Mouse (Mus musculus) heart, postnatal 0 days (tissue): ENCODE measurements around the gene Tmem30a. TPM values are rescaled to one million over a fixed set of nuclear protein-coding genes. Genes with fewer than 3 reads are reported as not detected.

ENCODE experiments used
- ATAC-seq: fragments of 200-750 bp; cut with Nextera tagmentation; 2 replicates; pipeline ENCODE4 v1.8.0; 2017; ENCODE audit warnings: low read depth, moderate number of reproducible peaks, moderate library complexity; ENCODE audit not compliant: insufficient read depth
- DNase-seq: peaks from one replicate; pipeline ENCODE4 v3.0.0-alpha.2; 2016; ENCODE audit warnings: low spot score
- H3K27ac ChIP-seq: fragments of 300-500 bp; sonication (generic); 2 replicates; pipeline ENCODE4 v1.5.1; 2014; ENCODE audit warnings: low read depth, mild to moderate bottlenecking
- H3K27me3 ChIP-seq: fragments of 300-500 bp; sonication (generic); 2 replicates; pipeline ENCODE4 v1.6.1; 2014; ENCODE audit warnings: low read length, mixed read lengths; ENCODE audit not compliant: control insufficient read depth, insufficient read depth
- H3K36me3 ChIP-seq: fragments of 300-500 bp; sonication (generic); replicated peaks from 2 replicates; pipeline ENCODE4 v1.6.1; 2014; ENCODE audit warnings: low read length, mixed read lengths; ENCODE audit not compliant: control insufficient read depth, insufficient read depth
- H3K4me1 ChIP-seq: fragments of 300-500 bp; sonication (generic); 2 replicates; pipeline ENCODE4 v1.6.1; 2014; ENCODE audit warnings: antibody characterized with exemption; ENCODE audit not compliant: control insufficient read depth, insufficient read depth
- H3K4me2 ChIP-seq: fragments of 300-500 bp; sonication (generic); 2 replicates; pipeline ENCODE4 v1.6.1; 2014; ENCODE audit warnings: low read depth, mild to moderate bottlenecking, low read length, moderate library complexity
- H3K4me3 ChIP-seq: fragments of 300-500 bp; sonication (generic); 2 replicates; pipeline ENCODE4 v1.5.1; 2014; ENCODE audit warnings: low read depth, low read length
- H3K9ac ChIP-seq: fragments of 300-500 bp; sonication (generic); replicated peaks from 2 replicates; pipeline ENCODE4 v1.6.1; 2014; ENCODE audit warnings: low read depth, low read length, mixed read lengths
- H3K9me3 ChIP-seq: fragments of 300-500 bp; sonication (generic); replicated peaks from 2 replicates; pipeline ENCODE4 v1.6.1; 2016; ENCODE audit warnings: low read length; ENCODE audit not compliant: control insufficient read depth
- CTCF ChIP-seq: IDR thresholded peaks from 2 replicates; pipeline ENCODE4 v1.5.1; 2016; ENCODE audit warnings: antibody characterized with exemption, control low read depth, low read depth
- EP300 ChIP-seq: IDR thresholded peaks from 2 replicates; pipeline ENCODE4 v1.6.1; 2016; ENCODE audit warnings: antibody characterized with exemption, low read depth
- WGBS: fragments of 180-500 bp; shearing (Covaris S2); extraction: QIAGEN DNeasy Blood & Tissue Kit; methylation state at CpG from one replicate; pipeline ENCODE4 v1.1.7; 2014; 5-methylcytosine and 5-hydroxymethylcytosine counted together
- polyA plus RNA-seq: library from polyadenylated mRNA; unstranded; fragments of >200 nt; fragmentation: Nextera tagmentation; extraction: Ambion mirVana; gene quantifications from 2 replicates; pipeline ENCODE4 v1.2.1, GENCODE M21; 2015
- total RNA-seq: library from RNA; depleted of rRNA; stranded (reverse); fragments of >200 nt; gene quantifications from 2 replicates; pipeline ENCODE4 v1.2.3, GENCODE M21; 2014; ENCODE audit warnings: low replicate concordance

Gene Tmem30a
- total and polyA plus RNA-seq, 2 experiments from 2014 or later = 61.7 to 71.5 TPM

GRCm38 (mm10) chr9:79829842-79830800, 36.8 kb upstream of the Tmem30a start:
- ATAC-seq (no peak), DNase-seq (peak; percentile 28)
- no peak overlapping the region for H3K27ac ChIP-seq
- H3K4me1 ChIP-seq = no peaks in the 10 kb centered on the region
- no peak overlapping the region for H3K4me3 ChIP-seq
- WGBS = 46% methylated on average over 23 of the region's 23 CpGs
- H3K36me3 ChIP-seq = 0 out of 2 replicates have a peak, but pooled peaks cover 3% of the 10 kb centered on the region
- peak overlapping the region; percentile 2; the same call in 1 of the 2 replicates for H3K4me2 ChIP-seq
- H3K9me3 ChIP-seq = no peaks in the 10 kb centered on the region
- no peaks in the 10 kb centered on the region for H3K27me3 ChIP-seq
- no peak overlapping the region for H3K9ac ChIP-seq
- no peak for TF ChIP-seq EP300
- TF ChIP-seq CTCF = no peak

DNA sequence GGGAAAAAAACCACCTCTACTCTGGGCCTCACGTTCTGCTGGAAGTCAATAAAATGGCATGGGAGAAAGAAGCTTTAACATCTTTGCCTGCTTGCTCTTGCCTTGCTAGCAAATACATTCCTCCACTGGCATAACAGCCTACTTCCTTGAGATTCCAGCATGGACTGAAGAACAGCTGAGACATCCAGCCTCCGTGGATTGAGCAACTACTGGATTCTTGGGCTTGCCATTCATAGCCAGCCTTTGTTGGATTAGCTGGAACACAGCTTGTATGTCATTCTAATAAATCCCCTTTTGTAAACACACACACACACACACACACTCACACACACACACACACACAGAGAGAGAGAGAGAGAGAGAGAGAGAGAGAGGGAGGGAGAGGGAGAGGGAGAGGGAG, 33.8 kb upstream of the Tmem30a start:
- H3K36me3 ChIP-seq = 0 out of 2 replicates have a peak, but pooled peaks cover 3% of the 10 kb centered on the region
- no peaks in the 10 kb centered on the region for H3K9me3 ChIP-seq
- no peak for DNase-seq
- TF ChIP-seq CTCF (no peak), EP300 (no peak)
- H3K4me1 ChIP-seq = no peaks in the 10 kb centered on the region
- H3K4me2 ChIP-seq = no peak overlapping the region
- no peak overlapping the region for H3K4me3 ChIP-seq
- WGBS = 75% methylated on average over 2 of the region's 2 CpGs
- H3K27me3 ChIP-seq = no peaks in the 10 kb centered on the region
- no peak overlapping the region for H3K27ac ChIP-seq
- no peak overlapping the region for H3K9ac ChIP-seq
- ATAC-seq = no peak

GRCm38 (mm10) chr9:79825526-79825925, 32.2 kb upstream of the Tmem30a start:
- WGBS = 91% methylated on average over 7 of the region's 7 CpGs

DNA sequence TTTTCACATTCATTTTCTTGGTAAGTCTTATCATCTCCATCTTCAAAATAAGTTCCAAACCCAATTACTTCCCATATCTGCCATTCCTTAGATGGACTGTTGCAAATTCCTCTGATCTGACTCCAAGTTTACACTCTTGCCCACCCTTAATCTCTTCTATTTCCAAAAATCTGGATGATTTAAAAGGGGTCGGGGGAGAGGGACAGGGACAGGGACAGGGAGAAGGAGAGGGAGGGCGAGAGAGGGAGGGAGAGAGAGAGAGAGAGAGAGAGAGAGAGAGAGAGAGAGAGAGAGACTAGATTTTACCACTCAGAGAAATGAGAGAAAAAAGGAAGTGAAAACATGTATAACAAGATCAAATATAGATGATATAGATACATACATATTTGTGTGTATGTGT, 30.5 kb upstream of the Tmem30a start:
- Histone ChIP-seq H3K9me3 (no peaks in the 10 kb centered on the region), H3K27me3 (no peaks in the 10 kb centered on the region), H3K4me1 (peaks cover 4% of the 10 kb centered on the region; the same call in 1 of the 2 replicates), H3K9ac (no peak overlapping the region), H3K36me3 (peaks cover 20% of the 10 kb centered on the region), H3K4me2 (no peak overlapping the region), H3K4me3 (no peak overlapping the region), H3K27ac (no peak overlapping the region)
- ATAC-seq (no peak), DNase-seq (no peak)
- WGBS = 85% methylated on average over 2 of the region's 2 CpGs
- TF ChIP-seq EP300 = no peak
- no peak for TF ChIP-seq CTCF

More at GRCm38 (mm10) chr9:79825526-79825925, 32.2 kb upstream of the Tmem30a start:
- TF ChIP-seq CTCF = no peak
- TF ChIP-seq EP300 = no peak
- Histone ChIP-seq H3K27ac (no peak overlapping the region), H3K4me3 (no peak overlapping the region), H3K4me2 (no peak overlapping the region), H3K9me3 (no peaks in the 10 kb centered on the region), H3K36me3 (0 out of 2 replicates have a peak, but pooled peaks cover 3% of the 10 kb centered on the region), H3K4me1 (peaks cover 4% of the 10 kb centered on the region; the same call in 1 of the 2 replicates), H3K27me3 (no peaks in the 10 kb centered on the region), H3K9ac (no peak overlapping the region)
- DNase-seq (no peak), ATAC-seq (no peak)

DNA sequence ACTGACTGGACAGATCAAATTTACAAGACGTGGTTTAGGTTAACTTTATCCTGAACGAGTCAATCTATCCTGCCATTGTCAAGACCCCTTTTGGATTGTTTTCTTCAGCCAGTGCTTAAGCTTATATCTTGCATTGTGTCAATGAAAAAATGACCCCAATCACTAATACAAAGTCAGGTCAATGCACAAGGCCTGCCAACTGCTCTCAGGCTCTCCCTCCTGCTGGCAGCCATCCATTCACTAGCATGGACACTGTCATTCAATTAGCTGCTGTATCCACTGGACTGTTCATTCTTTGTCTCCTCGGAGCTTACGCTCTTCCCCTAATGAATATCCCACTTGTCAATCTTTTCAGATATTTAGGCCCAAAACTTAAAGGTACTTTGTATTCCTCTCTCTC, 30.1 kb upstream of the Tmem30a start:
- peaks cover 24% of the 10 kb centered on the region for H3K36me3 ChIP-seq
- ATAC-seq = no peak

More for the DNA sequence above, 30.1 kb upstream of the Tmem30a start:
- TF ChIP-seq CTCF = no peak
- TF ChIP-seq EP300 = no peak
- WGBS = 74% methylated on average over 4 of the region's 4 CpGs
- Histone ChIP-seq H3K4me2 (no peak overlapping the region), H3K27ac (no peak overlapping the region), H3K9me3 (no peaks in the 10 kb centered on the region), H3K4me3 (no peak overlapping the region), H3K27me3 (no peaks in the 10 kb centered on the region), H3K4me1 (peaks cover 4% of the 10 kb centered on the region; the same call in 1 of the 2 replicates), H3K9ac (no peak overlapping the region)
- DNase-seq = no peak
